Mouse (Mus musculus): ENCODE data around the gene Tmem104. TPM values are rescaled to one million over a fixed set of nuclear protein-coding genes. Genes with fewer than 3 reads are reported as not detected.
A peak's percentile ranks its signal among the peaks of the same experiment; 100 is the strongest.

Gene Tmem104
- polyA plus RNA-seq, 1 experiment: 24.1 TPM

DNA sequence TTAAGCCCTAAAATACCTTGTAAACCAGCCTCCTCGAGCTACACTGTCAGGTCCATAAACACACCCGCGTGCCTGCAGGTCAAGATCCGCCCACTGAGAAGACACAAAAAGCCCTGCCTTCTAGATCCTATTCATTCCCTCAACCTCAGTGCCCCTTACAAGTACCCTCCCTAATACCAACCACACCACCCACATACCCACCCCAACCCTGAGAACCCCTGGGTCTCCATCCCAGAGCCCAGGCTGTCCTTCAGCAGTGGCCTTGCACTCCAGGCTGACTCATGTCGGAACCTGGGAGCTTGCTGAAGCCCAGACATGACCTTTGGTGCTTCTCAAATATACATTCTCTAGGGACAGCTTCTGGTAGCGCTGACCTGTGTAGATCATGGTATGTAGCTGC is 87.5 kb downstream of the Tmem104 start:
- no peak overlapping the region for H3K4me3 ChIP-seq (ENCODE audit: control insufficient read depth, insufficient read depth, low read length)
- H3K27ac ChIP-seq (ENCODE audit: control insufficient read depth, insufficient read depth, low read length): no peak overlapping the region
- WGBS: 95% methylated on average over 6 of the region's 6 CpGs
- H3K4me1 ChIP-seq (replicated peaks; ENCODE audit: control insufficient read depth, insufficient read depth, low read length): peaks cover 13% of the 10 kb centered on the region
- no peaks in the 10 kb centered on the region for H3K36me3 ChIP-seq (ENCODE audit: control insufficient read depth, insufficient read depth, low read length)
- TF ChIP-seq CTCF (IDR thresholded peaks at IDR 0.05; ENCODE audit: borderline replicate concordance, control insufficient read depth, extremely low read depth, insufficient read depth, low read length, poor library complexity): no peak
- TF ChIP-seq POLR2A (IDR thresholded peaks at IDR 0.05; ENCODE audit: control insufficient read depth, extremely low read depth, insufficient read depth, low read length, poor library complexity): no peak
- DNase-seq: no peak
- no peaks in the 10 kb centered on the region for H3K27me3 ChIP-seq (ENCODE audit: control insufficient read depth, insufficient read depth, low read length)

- H3K27me3 ChIP-seq (ENCODE audit: control insufficient read depth, insufficient read depth, low read length): no peaks in the 10 kb centered on the region
- no peak overlapping the region for H3K27ac ChIP-seq (ENCODE audit: control insufficient read depth, insufficient read depth, low read length)
- H3K36me3 ChIP-seq (ENCODE audit: control insufficient read depth, insufficient read depth, low read length): no peaks in the 10 kb centered on the region
- 60% methylated on average over 6 of the region's 6 CpGs for WGBS
- no peak for DNase-seq
- TF ChIP-seq POLR2A (IDR thresholded peaks at IDR 0.05; ENCODE audit: control insufficient read depth, extremely low read depth, insufficient read depth, low read length, poor library complexity) (no peak), CTCF (IDR thresholded peaks at IDR 0.05; ENCODE audit: borderline replicate concordance, control insufficient read depth, extremely low read depth, insufficient read depth, low read length, poor library complexity) (no peak)
- H3K4me3 ChIP-seq (ENCODE audit: control insufficient read depth, insufficient read depth, low read length): no peak overlapping the region
- peaks cover 13% of the 10 kb centered on the region for H3K4me1 ChIP-seq (replicated peaks; ENCODE audit: control insufficient read depth, insufficient read depth, low read length)
These were observed 88.2 kb downstream of the Tmem104 start for GRCm38 (mm10) chr11:115275509-115275908.

GRCm38 (mm10) chr11:115275954-115276353 is 88.7 kb downstream of the Tmem104 start:
- Histone ChIP-seq H3K4me3 (ENCODE audit: control insufficient read depth, insufficient read depth, low read length) (no peak overlapping the region), H3K27me3 (ENCODE audit: control insufficient read depth, insufficient read depth, low read length) (no peaks in the 10 kb centered on the region), H3K27ac (ENCODE audit: control insufficient read depth, insufficient read depth, low read length) (no peak overlapping the region), H3K36me3 (ENCODE audit: control insufficient read depth, insufficient read depth, low read length) (no peaks in the 10 kb centered on the region), H3K4me1 (replicated peaks; ENCODE audit: control insufficient read depth, insufficient read depth, low read length) (peaks cover 13% of the 10 kb centered on the region)
- TF ChIP-seq CTCF (IDR thresholded peaks at IDR 0.05; ENCODE audit: borderline replicate concordance, control insufficient read depth, extremely low read depth, insufficient read depth, low read length, poor library complexity) (no peak), POLR2A (IDR thresholded peaks at IDR 0.05; ENCODE audit: control insufficient read depth, extremely low read depth, insufficient read depth, low read length, poor library complexity) (no peak)
- 59% methylated on average over 3 of the region's 3 CpGs for WGBS
- DNase-seq: no peak

DNA sequence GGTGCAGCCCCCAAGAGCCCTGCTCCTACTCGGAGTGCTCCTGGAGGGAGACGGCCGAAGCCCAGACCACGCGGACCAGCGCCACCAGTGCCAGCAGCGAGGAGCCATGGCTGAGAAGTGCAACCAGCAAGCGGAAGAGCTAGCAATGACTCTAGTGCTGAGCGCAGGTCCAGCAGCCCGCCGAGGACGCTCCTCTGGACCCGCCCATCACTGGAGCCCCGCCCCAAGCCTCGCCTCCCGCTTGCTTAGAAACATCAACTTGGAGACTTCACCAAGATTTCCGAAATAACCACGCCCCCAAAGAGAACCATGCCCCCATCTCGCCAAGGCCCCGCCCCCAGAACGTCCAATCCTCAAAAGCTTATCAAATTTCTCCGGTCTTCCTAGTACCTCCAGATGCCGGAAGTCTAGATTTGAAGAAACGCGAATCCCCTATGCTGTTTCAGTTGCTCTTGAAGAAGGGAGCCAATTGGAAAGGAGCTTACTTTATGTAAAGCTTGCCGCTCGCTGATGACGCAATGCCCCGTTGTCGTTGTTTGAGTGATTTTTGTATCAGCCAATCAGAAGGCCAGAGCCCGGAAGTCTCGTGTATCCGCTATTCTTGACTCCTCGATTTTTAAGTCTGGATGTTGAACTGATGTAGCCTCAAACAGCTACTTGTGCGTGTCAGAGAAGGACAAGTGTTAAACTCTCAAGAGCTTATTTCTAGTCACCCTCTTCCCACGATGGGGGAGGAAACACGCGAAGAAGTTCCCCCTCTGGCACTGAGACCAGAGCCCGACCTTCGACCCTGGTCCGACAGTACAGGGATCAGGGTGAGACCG is 89.7 kb downstream of the Tmem104 start, which contains the start of gene Fdxr:
Gene Fdxr (minus strand): TSS at position 271 of the 824 bp plus-strand sequence.
- peaks cover 13% of the 10 kb centered on the region for H3K4me1 ChIP-seq (replicated peaks; ENCODE audit: control insufficient read depth, insufficient read depth, low read length)
- no peaks in the 10 kb centered on the region for H3K27me3 ChIP-seq (ENCODE audit: control insufficient read depth, insufficient read depth, low read length)
- TF ChIP-seq POLR2A (IDR thresholded peaks at IDR 0.05; ENCODE audit: control insufficient read depth, extremely low read depth, insufficient read depth, low read length, poor library complexity): peak; percentile 75; the same call in 1 of the 2 replicates
- TF ChIP-seq CTCF (IDR thresholded peaks at IDR 0.05; ENCODE audit: borderline replicate concordance, control insufficient read depth, extremely low read depth, insufficient read depth, low read length, poor library complexity): 0 out of 2 replicates have a peak, but pooled peaks have one; percentile 16
- peak; percentile 98 for DNase-seq
- no peaks in the 10 kb centered on the region for H3K36me3 ChIP-seq (ENCODE audit: control insufficient read depth, insufficient read depth, low read length)
- peak within 1 kb of the TSS; percentile 56 for H3K4me3 ChIP-seq (ENCODE audit: control insufficient read depth, insufficient read depth, low read length)
- WGBS: under 1% methylated on average over 42 of the region's 42 CpGs
- H3K27ac ChIP-seq (ENCODE audit: control insufficient read depth, insufficient read depth, low read length): peak within 1 kb of the TSS; percentile 52

DNA sequence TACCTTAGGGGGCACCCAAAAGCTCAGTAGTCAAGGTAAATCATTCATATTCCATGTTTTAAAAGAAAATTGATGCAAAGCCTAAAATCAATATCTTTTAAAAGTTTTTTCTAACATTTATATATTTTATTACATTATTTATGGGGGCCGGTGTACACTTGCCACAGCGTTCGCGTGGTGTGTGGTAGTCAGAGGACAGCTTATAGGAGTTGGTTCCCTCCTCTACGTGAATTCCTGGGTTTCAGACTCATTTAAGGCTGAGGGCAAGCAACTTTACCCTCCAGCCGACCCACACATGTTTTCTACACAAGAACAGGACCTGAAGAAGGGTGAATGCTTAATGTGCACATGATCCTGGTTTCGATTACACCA is 90.3 kb downstream of the Tmem104 start:
- H3K27me3 ChIP-seq (ENCODE audit: control insufficient read depth, insufficient read depth, low read length): no peaks in the 10 kb centered on the region
- peak overlapping the region; percentile 52; the same call in 1 of the 2 replicates for H3K27ac ChIP-seq (ENCODE audit: control insufficient read depth, insufficient read depth, low read length)
- WGBS: 16% methylated on average over 7 of the region's 7 CpGs
- H3K4me1 ChIP-seq (replicated peaks; ENCODE audit: control insufficient read depth, insufficient read depth, low read length): peaks cover 13% of the 10 kb centered on the region
- no peak for DNase-seq
- H3K4me3 ChIP-seq (ENCODE audit: control insufficient read depth, insufficient read depth, low read length): peak overlapping the region; percentile 56
- H3K36me3 ChIP-seq (ENCODE audit: control insufficient read depth, insufficient read depth, low read length): no peaks in the 10 kb centered on the region
- TF ChIP-seq CTCF (IDR thresholded peaks at IDR 0.05; ENCODE audit: borderline replicate concordance, control insufficient read depth, extremely low read depth, insufficient read depth, low read length, poor library complexity) (no peak), POLR2A (IDR thresholded peaks at IDR 0.05; ENCODE audit: control insufficient read depth, extremely low read depth, insufficient read depth, low read length, poor library complexity) (no peak)

DNA sequence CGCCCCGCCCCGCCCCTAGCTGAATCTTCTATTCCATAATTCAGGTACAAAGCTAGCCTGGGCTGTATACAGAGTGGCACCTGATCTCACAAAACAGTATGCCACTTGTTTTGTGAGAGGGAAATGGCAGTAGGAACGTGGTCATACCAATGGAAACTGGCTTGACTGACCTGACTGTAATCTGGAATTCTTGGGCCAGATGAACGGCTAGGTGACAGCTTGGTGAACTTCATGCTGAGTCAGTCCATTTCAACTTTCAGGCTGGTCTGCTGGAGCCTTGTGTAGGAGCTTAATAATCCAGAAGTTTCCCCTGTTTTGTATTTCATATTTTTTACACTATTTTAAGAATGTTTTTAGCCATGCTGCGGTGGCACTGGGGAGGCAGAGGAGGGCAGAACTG is 90.9 kb downstream of the Tmem104 start:
- 87% methylated on average over 6 of the region's 6 CpGs for WGBS
- H3K4me3 ChIP-seq (ENCODE audit: control insufficient read depth, insufficient read depth, low read length): no peak overlapping the region

More for the DNA sequence above, 90.9 kb downstream of the Tmem104 start:
- H3K36me3 ChIP-seq (ENCODE audit: control insufficient read depth, insufficient read depth, low read length): no peaks in the 10 kb centered on the region
- peaks cover 13% of the 10 kb centered on the region for H3K4me1 ChIP-seq (replicated peaks; ENCODE audit: control insufficient read depth, insufficient read depth, low read length)
- DNase-seq: no peak
- no peak for TF ChIP-seq CTCF (IDR thresholded peaks at IDR 0.05; ENCODE audit: borderline replicate concordance, control insufficient read depth, extremely low read depth, insufficient read depth, low read length, poor library complexity)
- TF ChIP-seq POLR2A (IDR thresholded peaks at IDR 0.05; ENCODE audit: control insufficient read depth, extremely low read depth, insufficient read depth, low read length, poor library complexity): no peak
- no peak overlapping the region for H3K27ac ChIP-seq (ENCODE audit: control insufficient read depth, insufficient read depth, low read length)
- no peaks in the 10 kb centered on the region for H3K27me3 ChIP-seq (ENCODE audit: control insufficient read depth, insufficient read depth, low read length)

Measured in thymus, adult 2 months (tissue).